Mouse (Mus musculus) cortical plate, adult 2 months (tissue): ENCODE measurements around the gene Ndufs2.

Source experiments
- CTCF ChIP-seq: fragments of 200-500 bp; IDR thresholded peaks from 2 replicates; pipeline ENCODE4 v1.5.1; 2011; ENCODE audit warnings: mild to moderate bottlenecking, control low read depth, low read length; ENCODE audit not compliant: insufficient read depth; ENCODE audit errors: extremely low read depth
- POLR2A ChIP-seq: fragments of 200-500 bp; IDR thresholded peaks from 2 replicates; pipeline ENCODE4 v1.6.1; 2011; ENCODE audit warnings: mild to moderate bottlenecking, low read length, control low read depth; ENCODE audit not compliant: insufficient read depth; ENCODE audit errors: extremely low read depth

GRCm38 (mm10) chr1:171258921-171259320 is 7.7 kb upstream of the Ndufs2 start:
- TF ChIP-seq POLR2A: no peak
- no peak for TF ChIP-seq CTCF
